Mouse (Mus musculus) left cerebral cortex, adult 18-20 months (tissue): ENCODE data around the gene Sstr3. TPM values are rescaled to one million over a fixed set of nuclear protein-coding genes. Genes with fewer than 3 reads are reported as not detected.

Source experiments
- DNase-seq, 2 experiments: peaks; one replicate each; pipeline ENCODE4 v3.0.0; 2021 to 2022; ENCODE audit warnings: low spot score in 2 of 2, mixed read lengths in 1 of 2
- total RNA-seq, 2 experiments: library from RNA; stranded (reverse); gene quantifications; 2 replicates each; pipeline ENCODE4 v1.2.3; 2021

Gene Sstr3
- total RNA-seq, 2 experiments from 2014 or later, result 22.1 to 25.2 TPM

DNA sequence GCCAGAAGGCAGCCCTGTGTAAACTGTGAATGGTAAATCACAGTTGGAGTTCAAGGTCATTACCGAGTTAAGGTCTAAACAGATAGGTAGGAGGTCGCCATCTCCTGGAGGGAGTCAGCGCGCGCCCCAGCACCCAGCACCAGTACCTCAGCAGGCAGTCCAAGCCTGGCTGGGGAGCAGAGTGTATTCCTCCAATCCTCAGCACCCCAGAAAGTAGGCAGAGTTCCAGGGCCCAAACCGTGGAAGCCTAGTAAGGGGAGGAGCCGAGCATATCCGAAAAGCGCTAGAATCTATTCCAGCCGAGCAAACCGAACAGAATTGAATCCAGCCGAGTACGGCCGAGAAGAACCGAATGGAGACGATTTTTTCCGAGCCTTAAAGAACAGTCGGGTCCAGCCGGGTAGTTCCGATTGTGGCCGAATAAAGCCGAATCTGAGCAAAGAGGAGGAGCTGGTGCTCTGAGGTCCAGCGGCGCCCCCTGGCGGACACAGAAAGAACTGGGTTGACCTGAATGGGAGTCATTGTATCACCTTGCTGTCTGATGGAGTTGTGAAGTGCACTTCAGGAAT, 12.5 kb downstream of the Sstr3 start:
- peak; percentile 100 for DNase-seq

DNA sequence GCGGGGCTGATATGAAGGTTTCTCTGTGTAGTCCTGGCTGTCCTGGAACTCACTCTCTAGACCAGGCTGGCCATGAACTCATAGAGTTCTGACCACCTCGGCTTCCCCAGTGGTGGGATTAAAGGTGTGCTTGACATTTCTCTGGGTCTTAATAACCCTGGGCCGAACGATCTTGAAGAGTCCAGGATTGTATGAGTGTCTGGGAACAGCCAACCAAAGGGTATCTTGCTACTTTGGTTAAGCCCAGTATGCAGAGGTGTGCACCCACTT, 13.1 kb downstream of the Sstr3 start:
- DNase-seq, result no peak

DNA sequence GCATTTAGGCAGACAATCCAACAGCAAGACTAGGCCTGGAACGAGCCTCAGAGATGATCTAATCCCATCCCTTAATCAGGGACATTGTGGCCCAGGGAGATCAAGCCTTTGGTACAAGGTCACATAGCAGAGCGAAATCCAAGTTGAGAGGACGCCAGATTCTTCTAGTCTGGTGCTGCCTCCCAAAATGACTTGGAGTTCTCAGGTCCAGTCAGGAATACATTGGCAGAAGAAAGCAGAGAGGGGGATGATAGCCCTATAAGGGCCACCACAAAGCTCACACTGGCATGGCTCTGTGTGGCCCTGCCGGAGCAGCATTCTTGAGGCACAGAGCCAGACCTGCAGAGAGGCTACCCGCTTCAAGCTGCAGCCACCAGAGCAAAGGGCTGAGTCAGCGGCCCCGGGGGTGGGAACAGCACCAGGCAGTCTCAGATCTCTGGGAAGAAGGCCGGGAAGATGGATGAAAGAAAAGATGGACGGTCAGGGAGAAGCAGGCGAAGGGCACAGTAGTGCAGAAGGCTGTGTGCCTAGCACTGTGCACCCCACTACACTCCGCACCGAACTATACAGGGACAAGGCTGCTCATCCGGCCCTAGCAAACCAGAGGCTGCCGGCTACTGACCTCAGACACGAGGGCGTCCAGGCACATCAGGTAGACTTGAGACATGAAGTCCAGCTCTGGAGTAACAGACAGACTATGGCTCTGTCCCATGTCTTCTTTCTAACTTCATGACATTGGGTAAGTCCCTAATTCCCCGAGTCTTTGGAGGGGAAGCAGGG, 13.6 kb downstream of the Sstr3 start, which contains the start of gene C1qtnf6:
C1qtnf6 (minus strand) TSS at position 746 of the 780 bp plus-strand sequence.
- DNase-seq, result no peak

DNA sequence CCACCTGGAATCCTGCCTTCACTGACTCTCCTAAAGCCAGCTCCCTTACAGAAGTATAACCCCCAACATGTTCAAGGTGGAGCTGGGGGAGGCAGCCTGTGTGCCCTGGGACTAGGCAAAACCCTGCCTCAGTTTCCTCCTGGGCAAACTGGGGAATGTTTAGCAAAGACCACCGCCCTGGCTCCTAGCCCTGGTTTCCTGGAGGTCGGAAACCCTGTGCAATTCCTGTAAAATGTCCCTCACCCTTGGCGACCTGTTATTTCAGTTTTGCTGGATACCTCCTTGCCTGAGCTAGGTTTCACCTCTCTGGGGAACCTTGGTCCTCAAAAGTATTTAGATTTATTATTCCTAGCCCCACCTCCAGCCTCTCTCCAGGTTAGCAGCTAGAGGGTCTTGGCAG, 14.3 kb downstream of the Sstr3 start:
- no peak for DNase-seq

DNA sequence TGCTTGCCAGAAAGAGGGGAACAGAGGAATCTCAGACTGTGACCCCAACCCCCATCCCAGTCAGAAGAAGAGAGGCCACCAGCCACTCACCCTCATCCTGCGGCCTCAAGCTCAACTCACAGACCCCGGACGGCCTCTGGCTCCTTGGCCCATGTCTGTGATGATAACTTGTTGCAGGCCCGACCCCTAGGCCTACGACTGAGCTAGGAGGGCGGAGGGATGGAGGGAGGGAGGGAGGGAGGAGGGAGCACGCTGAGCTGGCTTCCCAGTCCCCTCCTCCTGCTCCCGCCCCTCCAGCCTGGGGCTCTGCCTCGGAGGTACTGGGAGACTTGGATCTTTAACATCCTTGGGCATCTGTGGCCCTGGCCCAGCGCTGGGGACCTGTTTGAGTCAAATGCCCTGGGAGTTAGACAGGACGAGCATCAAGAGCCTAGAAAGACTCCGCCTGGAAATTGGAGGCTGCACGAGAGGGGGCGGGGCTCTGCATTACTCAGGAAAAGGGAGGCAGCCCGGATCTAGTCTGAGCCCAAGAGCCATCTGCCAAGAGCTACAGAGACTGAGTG, 15.0 kb downstream of the Sstr3 start:
- peak; percentile 61 to 67 for DNase-seq

DNA sequence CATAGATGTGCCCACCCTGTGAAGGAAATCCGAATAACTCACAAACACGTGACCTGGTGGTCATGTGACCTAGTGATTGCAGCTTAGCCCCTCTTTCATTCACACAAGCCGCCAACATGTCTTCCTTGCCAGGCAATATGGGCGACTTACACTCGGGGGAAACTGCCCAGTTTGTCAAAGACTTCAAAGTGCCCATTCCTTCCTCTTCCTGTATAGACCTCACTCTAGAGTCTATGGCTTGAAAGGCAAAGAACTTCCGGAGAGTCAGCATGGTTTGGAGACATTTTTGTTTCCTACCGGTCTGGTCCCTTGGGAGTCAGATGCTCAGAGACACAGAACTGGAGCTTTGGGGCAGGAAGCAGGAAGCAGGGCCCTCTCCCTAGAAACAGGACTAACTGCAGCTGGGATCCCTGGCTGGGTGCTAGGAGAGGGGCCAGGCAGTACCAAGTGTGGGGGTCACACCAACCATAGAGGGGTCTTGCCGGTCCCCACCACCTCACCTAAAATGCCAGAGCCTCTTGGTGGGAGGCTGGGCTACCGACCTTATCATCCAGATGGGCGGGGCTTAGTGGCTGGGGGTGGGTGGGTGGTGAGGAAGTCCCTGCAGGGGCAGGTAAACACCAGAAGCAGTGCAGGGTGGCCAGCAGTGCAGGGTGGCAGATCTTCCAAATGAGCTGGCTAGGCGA, 15.6 kb downstream of the Sstr3 start:
- no peak for DNase-seq

DNA sequence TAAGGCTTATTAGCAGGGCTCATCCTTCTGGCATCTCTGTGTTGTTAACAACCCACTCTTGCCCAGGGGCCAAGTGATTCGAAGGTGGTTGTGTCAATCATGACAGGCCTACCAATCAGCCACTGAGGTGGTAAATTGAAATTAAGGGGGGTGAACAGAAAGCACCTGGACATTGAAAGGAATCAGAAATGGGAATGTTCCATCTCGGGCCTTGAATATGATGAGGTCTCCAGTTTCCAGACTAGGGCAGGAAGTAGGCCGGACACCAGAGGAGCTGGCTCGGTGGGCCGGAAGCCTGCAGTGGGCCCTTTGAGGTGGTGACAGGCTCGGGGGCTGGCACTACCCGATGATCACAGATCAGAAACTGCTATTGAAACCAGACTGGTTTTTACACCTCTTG, 16.5 kb downstream of the Sstr3 start:
- peak in 1 of 2 experiments; percentile 46 for DNase-seq

DNA sequence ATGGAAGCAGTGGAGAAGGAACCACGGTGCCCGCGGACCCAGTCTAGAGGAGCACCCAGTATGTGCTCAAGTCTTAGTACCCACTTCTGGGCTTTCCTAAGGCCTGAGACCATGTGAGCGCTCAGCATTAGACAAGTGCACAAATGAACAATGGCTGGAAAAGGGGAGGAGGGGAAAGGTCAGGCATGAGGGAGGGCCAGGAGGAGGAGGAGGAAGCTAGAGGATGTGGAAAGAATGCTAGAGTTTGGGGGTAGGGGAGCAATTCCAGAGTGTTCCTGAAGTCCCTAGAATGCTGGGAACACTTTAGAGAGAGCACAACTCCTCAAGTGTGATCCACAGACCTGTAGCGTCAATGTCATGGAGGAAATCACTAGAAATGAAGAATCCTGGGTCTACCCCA, 20.3 kb downstream of the Sstr3 start:
- DNase-seq, result no peak

DNA sequence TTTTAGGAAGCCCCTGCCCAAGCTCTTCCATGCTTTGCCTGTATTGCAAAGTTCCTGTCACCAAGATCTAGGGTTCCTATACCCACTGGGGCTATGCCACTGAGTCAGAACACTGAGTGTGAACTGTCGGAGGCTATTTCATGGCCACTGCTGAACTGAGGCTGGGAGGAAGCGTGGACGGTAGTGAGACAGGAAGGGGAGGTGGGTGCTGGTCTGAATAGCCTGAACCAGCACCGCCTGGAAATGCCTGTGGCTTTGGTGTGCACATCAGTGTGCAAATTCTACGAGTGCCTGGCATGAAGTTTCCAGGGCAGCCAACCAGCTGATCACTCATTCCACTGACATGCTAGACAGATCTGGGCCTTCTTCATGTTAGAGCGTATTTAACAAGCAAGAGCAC, 22.6 kb downstream of the Sstr3 start:
- no peak for DNase-seq

DNA sequence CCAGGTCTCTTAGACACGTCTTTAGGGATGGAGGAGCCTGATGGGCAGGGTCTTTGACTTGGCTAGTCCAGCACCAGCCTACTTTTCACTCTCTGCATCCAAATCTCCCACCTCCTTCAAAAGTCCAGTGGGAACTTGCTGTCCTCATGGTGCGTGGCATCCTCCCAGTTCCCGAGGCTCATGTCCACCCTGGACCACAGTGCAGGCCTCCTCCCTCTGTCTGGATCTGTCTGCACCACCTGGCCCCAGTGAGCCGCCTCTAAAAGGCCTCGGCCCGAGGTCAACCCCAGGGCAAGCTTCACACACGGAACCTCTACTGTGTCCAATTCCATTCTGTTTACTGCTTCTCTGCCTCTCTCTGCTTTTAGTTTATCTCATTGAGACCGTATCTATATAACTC, 23.2 kb downstream of the Sstr3 start:
- DNase-seq, result no peak

DNA sequence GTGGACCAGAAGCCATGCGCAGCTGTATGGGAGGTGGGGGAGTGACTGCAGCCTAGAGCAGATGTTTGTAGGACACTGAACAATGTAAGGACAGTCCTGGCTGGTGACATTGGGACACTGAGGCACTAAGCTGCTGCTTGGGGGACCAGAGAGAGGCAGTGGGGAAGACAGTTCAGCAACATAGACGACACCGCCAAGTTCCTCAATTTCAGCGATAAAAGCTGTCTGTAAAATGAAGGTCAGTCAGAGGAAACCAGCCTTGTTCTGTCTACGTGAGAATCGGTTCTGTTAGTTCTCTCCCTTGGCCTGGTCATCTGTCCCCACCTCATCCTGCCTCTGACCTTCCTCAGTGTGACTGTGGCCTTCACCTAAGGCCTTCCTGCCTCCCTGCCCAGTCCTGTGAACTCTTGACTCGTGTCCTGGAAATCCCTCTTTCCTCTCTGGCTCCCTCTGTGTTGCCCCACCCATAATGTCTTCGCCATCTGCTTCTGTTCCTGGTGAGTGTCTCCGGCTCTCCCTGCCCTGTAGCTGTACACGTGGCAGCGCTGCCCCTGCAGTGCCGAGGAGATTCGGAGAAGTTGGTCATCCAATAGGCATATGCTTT, 24.3 kb downstream of the Sstr3 start:
- no peak for DNase-seq

DNA sequence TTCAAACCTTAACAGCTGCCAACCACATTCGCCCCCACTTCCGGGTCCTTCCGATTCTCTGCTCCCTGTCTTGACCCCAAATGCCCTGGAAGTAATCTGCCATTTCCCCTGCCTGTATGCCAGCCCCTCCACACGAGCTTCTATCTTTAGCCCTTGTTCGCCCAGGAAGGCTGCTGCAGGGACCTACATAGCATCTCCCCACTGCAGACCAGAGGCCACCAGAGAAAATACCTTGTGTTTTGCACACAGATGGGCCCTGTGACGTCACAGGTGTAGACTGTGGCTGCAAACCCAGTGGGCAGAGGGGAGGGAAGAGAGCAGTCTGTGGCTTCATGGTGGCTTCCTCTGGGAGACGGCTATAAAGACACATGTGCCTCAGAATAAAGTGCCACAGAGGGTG, 26.3 kb downstream of the Sstr3 start:
- no peak for DNase-seq

DNA sequence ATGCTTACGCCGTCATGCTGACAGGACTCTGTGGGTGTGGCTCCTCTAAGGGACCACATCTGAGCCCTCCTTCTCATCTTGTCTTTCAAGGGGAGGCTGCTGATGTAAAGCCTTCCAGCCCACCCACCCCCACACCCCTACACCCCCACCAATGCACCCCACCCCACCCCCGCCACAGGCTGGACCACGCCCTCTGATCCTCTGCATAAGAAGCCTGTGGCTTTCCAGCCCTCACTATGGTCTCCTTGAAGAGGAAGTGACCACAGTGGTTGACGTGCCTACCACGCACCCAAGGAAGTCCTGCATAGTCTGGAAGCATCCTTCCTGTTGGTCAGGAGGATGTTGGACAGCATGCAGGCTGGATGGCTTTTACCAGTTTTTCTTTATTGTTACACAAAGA, 28.7 kb downstream of the Sstr3 start:
- DNase-seq, result no peak

DNA sequence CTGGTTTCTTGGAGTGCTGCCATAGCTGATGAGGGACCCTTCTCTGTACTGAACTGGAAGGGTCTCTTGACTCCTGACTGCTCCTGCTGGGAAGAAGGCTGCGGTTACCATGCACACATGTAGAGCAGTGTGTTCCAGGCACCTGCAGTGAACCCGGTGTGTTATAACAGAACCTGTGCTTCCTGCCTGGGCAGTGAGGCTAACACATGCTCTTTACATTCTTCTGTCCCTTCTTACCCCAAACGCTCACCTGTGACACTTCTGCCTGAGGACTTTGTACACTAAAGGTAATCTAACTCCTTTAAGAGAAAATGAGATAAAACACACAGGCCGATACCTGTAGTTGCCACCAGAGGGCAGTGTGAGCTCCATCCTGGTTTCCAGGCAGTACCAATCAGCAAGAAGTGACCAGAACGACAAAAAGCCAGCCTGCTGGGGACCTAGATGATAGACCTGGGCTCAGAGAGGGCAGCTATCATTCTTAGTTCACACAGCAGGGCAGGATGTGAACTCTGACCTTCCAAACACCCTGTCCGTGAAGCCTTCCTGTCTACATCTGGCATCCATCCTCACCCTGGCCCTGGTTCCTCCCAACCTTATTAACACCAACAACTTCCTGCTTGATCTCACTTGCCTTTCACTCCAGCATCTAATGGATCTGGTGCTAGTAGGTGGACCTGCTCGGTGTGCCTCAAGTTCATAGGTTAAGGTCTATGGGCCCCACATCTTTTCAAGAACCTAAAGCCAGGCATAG, 29.9 kb downstream of the Sstr3 start:
- DNase-seq, result peak; percentile 84 to 86

DNA sequence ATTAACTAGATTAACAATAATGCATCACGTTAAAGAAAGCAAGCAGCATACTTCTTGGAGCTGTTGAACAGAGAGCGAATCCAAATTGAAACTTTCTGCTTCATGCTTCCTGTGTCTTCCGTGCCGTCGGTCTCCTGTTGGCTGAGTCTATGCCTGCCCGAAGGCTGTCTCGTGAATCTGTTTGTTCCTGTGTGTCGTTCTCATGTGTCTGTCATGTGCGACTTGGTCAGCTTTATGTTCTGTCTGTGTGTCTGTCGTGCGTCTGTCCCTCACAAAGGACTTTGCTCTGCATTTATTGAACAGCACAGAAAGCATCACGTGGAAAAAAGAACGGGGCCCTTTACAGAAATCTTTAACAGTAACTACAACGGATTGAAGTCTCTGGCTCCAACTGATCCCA, 31.5 kb downstream of the Sstr3 start:
- no peak for DNase-seq

DNA sequence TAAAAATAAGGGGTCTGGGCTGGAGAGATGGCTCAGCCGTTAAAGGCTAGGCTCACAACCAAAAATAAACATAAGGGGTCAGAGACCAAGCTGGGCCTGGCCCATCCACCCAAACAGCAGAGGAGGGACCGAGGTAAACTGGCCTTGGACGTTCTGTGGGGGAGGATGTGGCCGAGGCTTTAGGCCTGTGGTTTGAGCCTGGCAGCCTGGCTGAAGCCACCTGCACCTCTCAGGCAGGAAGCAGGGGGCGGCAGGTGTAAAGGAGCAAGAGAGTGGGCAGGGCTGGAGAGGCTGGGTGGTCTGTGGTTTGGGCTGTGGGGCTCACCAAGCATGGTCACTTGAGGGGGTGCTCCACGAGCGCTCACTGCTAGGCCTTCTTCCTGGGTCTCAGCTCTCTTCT, 32.5 kb downstream of the Sstr3 start:
- DNase-seq, result no peak

DNA sequence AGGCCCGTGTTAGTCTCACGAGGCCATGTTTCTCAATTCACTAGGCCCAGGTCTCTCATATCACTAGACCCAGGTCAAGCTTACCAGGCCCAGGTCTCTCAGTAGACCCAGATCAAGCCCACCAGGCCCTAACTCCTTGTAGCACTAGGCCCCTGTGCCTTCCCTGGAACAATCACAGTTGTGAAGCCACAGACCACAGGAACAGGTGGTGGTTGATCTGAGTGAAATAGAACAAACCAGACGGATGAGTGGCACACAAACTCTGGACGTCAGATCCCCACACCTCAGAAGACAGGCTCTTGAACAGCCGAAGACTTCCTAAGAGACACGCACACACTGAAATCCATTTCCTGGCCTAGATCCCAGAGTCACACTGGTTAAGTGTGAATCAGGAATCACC, 33.7 kb downstream of the Sstr3 start:
- no peak for DNase-seq

DNA sequence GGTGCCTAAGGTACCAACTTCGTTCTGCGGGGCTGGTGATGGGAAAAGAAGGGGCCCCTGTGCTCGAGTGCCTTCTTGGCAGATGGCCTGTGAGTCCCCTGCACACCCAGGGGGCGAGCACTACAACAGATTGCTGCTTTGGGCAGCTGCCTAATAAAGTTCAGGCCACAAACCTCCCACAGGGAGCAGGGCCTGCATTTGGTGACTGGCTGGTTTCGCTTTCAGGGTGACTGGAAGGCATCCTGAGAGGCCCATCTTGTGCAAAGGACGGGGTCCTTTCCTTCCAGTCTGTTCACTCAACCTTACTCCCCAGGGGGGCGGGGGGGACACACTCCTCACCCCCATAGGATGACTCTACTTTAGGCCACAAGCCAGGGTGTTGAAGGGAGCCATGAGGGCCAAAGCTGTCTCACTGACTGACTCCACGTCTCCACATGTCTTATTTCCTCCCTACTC, 34.3 kb downstream of the Sstr3 start:
- no peak for DNase-seq

DNA sequence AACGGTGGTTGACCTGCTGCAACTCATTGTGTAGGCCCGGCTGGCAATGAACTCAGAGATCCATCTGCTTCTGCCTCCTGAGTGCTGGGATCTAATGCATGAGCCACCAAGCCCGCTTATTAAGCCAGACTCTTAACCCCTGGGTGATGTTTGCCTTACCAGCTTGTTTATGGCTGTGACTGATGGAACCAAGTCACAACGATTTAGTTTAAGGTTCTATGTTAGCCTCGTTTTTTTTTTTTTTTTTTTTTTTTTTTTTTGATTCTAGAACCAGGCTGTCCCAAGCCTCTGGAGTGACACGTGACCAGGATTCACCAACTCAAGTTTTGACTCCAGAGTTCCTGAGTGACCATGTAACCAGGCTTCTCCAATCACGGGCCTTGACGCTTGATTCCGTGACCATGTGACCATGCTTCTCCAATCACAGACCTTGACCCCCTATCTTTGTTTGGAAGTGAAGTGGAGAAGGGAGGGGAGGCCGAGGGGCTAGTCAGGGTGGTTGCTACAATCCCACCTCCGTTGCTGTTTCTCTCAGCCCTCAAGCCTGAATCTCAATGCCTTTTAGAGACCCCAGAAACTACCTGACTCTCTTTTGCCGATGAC, 35.1 kb downstream of the Sstr3 start:
- DNase-seq, result no peak

DNA sequence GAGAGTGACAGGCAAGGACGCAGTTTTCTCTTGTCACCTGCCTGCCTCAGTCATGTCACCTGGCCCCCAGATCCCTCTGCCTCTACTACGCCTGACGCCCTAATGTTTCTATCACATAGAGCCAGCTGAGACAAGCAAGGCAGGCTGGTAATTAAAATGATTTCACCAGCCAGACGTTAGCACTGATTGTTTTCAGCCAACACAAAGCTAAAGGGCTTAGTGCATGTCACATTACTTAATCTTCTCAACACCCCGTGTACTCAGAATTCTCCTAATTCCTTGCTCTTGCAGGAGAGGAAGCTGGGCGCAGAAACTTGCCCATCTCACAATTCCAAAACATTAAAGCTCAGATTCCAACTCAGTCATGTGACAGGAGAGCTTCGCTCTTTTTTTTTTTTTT, 36.0 kb downstream of the Sstr3 start:
- DNase-seq, result no peak

DNA sequence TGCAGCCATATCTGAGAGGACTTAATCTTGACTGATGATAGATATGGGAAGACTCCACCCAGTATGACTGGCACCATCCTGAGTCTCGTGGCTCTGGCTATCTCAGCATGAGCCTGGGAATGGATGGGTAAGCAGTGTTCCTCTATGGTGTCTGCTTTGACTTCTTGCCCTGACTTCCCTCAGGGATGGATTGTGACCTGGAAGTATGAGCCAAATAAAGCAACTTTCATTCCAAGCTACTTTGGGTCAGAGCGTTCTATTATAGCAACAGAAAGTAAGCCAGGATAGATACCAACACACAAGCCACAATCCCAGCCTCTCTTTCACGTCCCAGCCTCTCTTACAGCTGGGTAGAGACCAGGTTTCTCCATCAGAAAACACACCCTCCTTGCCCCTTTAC, 38.9 kb downstream of the Sstr3 start:
- DNase-seq, result no peak
